Mouse (Mus musculus) forebrain, embryonic 15.5 days (tissue): ENCODE results near the gene Gm37240. TPM values are rescaled to one million over a fixed set of nuclear protein-coding genes. Genes with fewer than 3 reads are reported as not detected.

Experiments used
- ATAC-seq: fragments of 200-750 bp; cut with Nextera tagmentation; replicated peaks from 2 replicates; pipeline ENCODE4 v1.8.0; 2017; ENCODE audit warnings: mild to moderate bottlenecking, moderate TSS enrichment, moderate library complexity
- H3K27ac ChIP-seq: fragments of 300-500 bp; sonication (generic); replicated peaks from 2 replicates; pipeline ENCODE4 v1.5.1; 2015; ENCODE audit warnings: mild to moderate bottlenecking, inconsistent platforms
- H3K27me3 ChIP-seq: fragments of 300-500 bp; sonication (generic); 2 replicates; pipeline ENCODE4 v1.6.1; 2015; ENCODE audit warnings: inconsistent platforms
- H3K36me3 ChIP-seq: fragments of 300-500 bp; sonication (generic); 2 replicates; pipeline ENCODE4 v1.6.1; 2015; ENCODE audit warnings: mild to moderate bottlenecking, inconsistent platforms
- H3K4me1 ChIP-seq: fragments of 300-500 bp; sonication (generic); 2 replicates; pipeline ENCODE4 v1.6.1; 2015; ENCODE audit warnings: inconsistent platforms
- H3K4me2 ChIP-seq: fragments of 300-500 bp; sonication (generic); replicated peaks from 2 replicates; pipeline ENCODE4 v1.6.1; 2015; ENCODE audit warnings: mild to moderate bottlenecking, inconsistent platforms
- H3K4me3 ChIP-seq: fragments of 300-500 bp; sonication (generic); 2 replicates; pipeline ENCODE4 v1.5.1; 2015; ENCODE audit warnings: mild to moderate bottlenecking, inconsistent platforms
- H3K9ac ChIP-seq: fragments of 300-500 bp; sonication (generic); replicated peaks from 2 replicates; pipeline ENCODE4 v1.6.1; 2015; ENCODE audit warnings: mild to moderate bottlenecking, inconsistent platforms
- H3K9me3 ChIP-seq: fragments of 300-500 bp; sonication (generic); 2 replicates; pipeline ENCODE4 v1.6.1; 2016; ENCODE audit warnings: inconsistent platforms
- WGBS: fragments of 180-500 bp; shearing (Covaris S2); methylation state at CpG from one replicate; pipeline ENCODE4 v1.1.7; 2015; ENCODE audit warnings: mixed read lengths; 5-methylcytosine and 5-hydroxymethylcytosine counted together
- polyA plus RNA-seq: library from polyadenylated mRNA; unstranded; fragments of >200 nt; fragmentation: Nextera tagmentation; extraction: Ambion mirVana; gene quantifications from 2 replicates; pipeline ENCODE4 v1.2.1, GENCODE M21; 2015

Gene Gm37240
- polyA plus RNA-seq, 1 experiment from 2014 or later, result 2.2 TPM

DNA sequence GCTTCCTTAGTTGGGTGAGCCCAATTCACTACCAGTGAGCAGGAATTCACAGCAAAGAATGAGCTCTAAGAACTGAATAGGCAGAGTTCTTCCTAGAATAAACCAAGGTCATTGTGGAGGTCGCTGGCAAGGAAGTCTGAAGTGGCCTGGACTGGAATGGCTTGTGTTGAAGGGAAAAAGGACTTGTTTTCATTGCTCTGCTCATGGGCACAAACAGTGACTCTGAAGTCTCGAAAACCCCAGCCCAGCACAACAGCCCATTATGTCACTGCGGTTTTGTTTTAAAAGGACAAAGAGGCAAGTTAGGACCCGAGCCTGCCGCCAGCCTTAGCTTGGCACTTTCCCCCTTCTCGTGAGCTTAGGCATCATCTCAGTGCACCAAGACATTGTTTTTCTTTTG, 1398.6 kb downstream of the Gm37240 start:
- H3K9ac ChIP-seq, result no peak overlapping the region
- WGBS, result 23% methylated on average over 6 of the region's 6 CpGs
- H3K27ac ChIP-seq, result no peak overlapping the region
- H3K27me3 ChIP-seq, result no peaks in the 10 kb centered on the region
- ATAC-seq, result no peak
- no peak overlapping the region for H3K4me2 ChIP-seq
- H3K9me3 ChIP-seq, result no peaks in the 10 kb centered on the region
- H3K4me3 ChIP-seq, result no peak overlapping the region
- H3K4me1 ChIP-seq, result no peaks in the 10 kb centered on the region
- H3K36me3 ChIP-seq, result no peaks in the 10 kb centered on the region

DNA sequence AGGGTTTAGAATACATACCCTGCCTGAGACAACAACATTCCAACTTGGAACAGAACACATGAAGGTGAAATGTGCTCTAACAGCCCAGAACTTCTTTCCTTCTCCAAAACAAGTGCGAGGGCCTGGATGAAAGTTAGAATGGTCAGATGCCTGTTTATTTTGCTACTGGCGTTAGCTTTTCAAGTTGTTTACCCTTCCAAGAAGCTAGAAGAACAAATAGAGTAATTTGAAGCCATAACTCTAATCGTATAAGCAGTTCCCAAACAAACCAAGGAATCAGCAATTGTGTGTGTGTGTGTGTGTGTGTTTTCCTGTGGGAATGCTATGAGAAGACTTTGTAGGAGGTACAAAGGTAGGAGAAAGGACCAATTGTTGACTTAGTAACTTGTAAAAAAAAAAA, 1402.4 kb downstream of the Gm37240 start:
- Histone ChIP-seq H3K36me3 (no peaks in the 10 kb centered on the region), H3K9ac (no peak overlapping the region), H3K4me2 (no peak overlapping the region), H3K4me1 (peaks cover 8% of the 10 kb centered on the region; the same call in 1 of the 2 replicates), H3K9me3 (no peaks in the 10 kb centered on the region), H3K27ac (no peak overlapping the region), H3K27me3 (0 out of 2 replicates have a peak, but pooled peaks cover 6% of the 10 kb centered on the region), H3K4me3 (no peak overlapping the region)
- no peak for ATAC-seq
- WGBS, result 83% methylated on average over 3 of the region's 3 CpGs

GRCm38 (mm10) chr3:84484333-84484732, 1403.0 kb downstream of the Gm37240 start:
- H3K4me1 ChIP-seq, result peaks cover 13% of the 10 kb centered on the region
- H3K36me3 ChIP-seq, result no peaks in the 10 kb centered on the region
- no peak overlapping the region for H3K4me3 ChIP-seq
- H3K4me2 ChIP-seq, result no peak overlapping the region
- 84% methylated on average over 4 of the region's 4 CpGs for WGBS
- 0 out of 2 replicates have a peak, but pooled peaks cover 6% of the 10 kb centered on the region for H3K27me3 ChIP-seq
- no peaks in the 10 kb centered on the region for H3K9me3 ChIP-seq
- ATAC-seq, result no peak
- no peak overlapping the region for H3K9ac ChIP-seq
- H3K27ac ChIP-seq, result no peak overlapping the region

GRCm38 (mm10) chr3:84482121-84482520, 1405.2 kb downstream of the Gm37240 start:
- WGBS, result 71% methylated on average over 6 of the region's 6 CpGs
- H3K27ac ChIP-seq, result no peak overlapping the region
- no peak for ATAC-seq
- no peaks in the 10 kb centered on the region for H3K9me3 ChIP-seq
- H3K4me3 ChIP-seq, result no peak overlapping the region
- H3K27me3 ChIP-seq, result peaks cover 23% of the 10 kb centered on the region; the same call in 1 of the 2 replicates
- H3K36me3 ChIP-seq, result no peaks in the 10 kb centered on the region
- H3K4me2 ChIP-seq, result no peak overlapping the region
- no peak overlapping the region for H3K9ac ChIP-seq
- H3K4me1 ChIP-seq, result peaks cover 20% of the 10 kb centered on the region

GRCm38 (mm10) chr3:84481104-84481503, 1406.2 kb downstream of the Gm37240 start:
- no peaks in the 10 kb centered on the region for H3K36me3 ChIP-seq
- no peak overlapping the region for H3K9ac ChIP-seq
- H3K4me1 ChIP-seq, result peaks cover 20% of the 10 kb centered on the region
- H3K27me3 ChIP-seq, result peaks cover 27% of the 10 kb centered on the region; the same call in 1 of the 2 replicates
- peak overlapping the region; percentile 59 for H3K4me3 ChIP-seq
- H3K4me2 ChIP-seq, result peak overlapping the region; percentile 95
- H3K27ac ChIP-seq, result no peak overlapping the region
- no peaks in the 10 kb centered on the region for H3K9me3 ChIP-seq
- ATAC-seq, result no peak
- 5% methylated on average over 11 of the region's 11 CpGs for WGBS

GRCm38 (mm10) chr3:84480006-84480897, 1407.1 kb downstream of the Gm37240 start, which contains the start of gene Fhdc1:
Gene Fhdc1 (minus strand): TSS chr3:84480429.
- Histone ChIP-seq H3K27me3 (peaks cover 27% of the 10 kb centered on the region; the same call in 1 of the 2 replicates), H3K9me3 (no peaks in the 10 kb centered on the region), H3K4me2 (peak within 1 kb of the TSS; percentile 95), H3K4me3 (peak within 1 kb of the TSS; percentile 59), H3K9ac (peak within 1 kb of the TSS; percentile 57), H3K4me1 (peaks cover 20% of the 10 kb centered on the region), H3K27ac (0 out of 2 replicates have a peak within 1 kb of the TSS, but pooled peaks have one; percentile 13), H3K36me3 (no peaks in the 10 kb centered on the region)
- under 1% methylated on average over 77 of the region's 82 CpGs for WGBS
- peak; percentile 69 for ATAC-seq

GRCm38 (mm10) chr3:84479293-84480005, 1407.9 kb downstream of the Gm37240 start:
- H3K4me1 ChIP-seq, result peaks cover 20% of the 10 kb centered on the region
- H3K27ac ChIP-seq, result no peak overlapping the region

GRCm38 (mm10) chr3:84478896-84479292, 1408.4 kb downstream of the Gm37240 start:
- ATAC-seq, result no peak
- peak overlapping the region; percentile 57 for H3K9ac ChIP-seq
- no peaks in the 10 kb centered on the region for H3K9me3 ChIP-seq
- H3K4me2 ChIP-seq, result peak overlapping the region; percentile 95
- no peaks in the 10 kb centered on the region for H3K36me3 ChIP-seq
- WGBS, result 2% methylated on average over 12 of the region's 12 CpGs
- peaks cover 27% of the 10 kb centered on the region; the same call in 1 of the 2 replicates for H3K27me3 ChIP-seq
- no peak overlapping the region for H3K27ac ChIP-seq
- peak overlapping the region; percentile 59 for H3K4me3 ChIP-seq
- H3K4me1 ChIP-seq, result peaks cover 20% of the 10 kb centered on the region

More at GRCm38 (mm10) chr3:84479293-84480005, 1407.9 kb downstream of the Gm37240 start:
- peak; percentile 57 for ATAC-seq
- H3K27me3 ChIP-seq, result peaks cover 27% of the 10 kb centered on the region; the same call in 1 of the 2 replicates
- H3K36me3 ChIP-seq, result no peaks in the 10 kb centered on the region
- H3K9ac ChIP-seq, result peak overlapping the region; percentile 57
- H3K4me2 ChIP-seq, result peak overlapping the region; percentile 95
- peak overlapping the region; percentile 59 for H3K4me3 ChIP-seq
- 1% methylated on average over 61 of the region's 61 CpGs for WGBS
- H3K9me3 ChIP-seq, result no peaks in the 10 kb centered on the region

DNA sequence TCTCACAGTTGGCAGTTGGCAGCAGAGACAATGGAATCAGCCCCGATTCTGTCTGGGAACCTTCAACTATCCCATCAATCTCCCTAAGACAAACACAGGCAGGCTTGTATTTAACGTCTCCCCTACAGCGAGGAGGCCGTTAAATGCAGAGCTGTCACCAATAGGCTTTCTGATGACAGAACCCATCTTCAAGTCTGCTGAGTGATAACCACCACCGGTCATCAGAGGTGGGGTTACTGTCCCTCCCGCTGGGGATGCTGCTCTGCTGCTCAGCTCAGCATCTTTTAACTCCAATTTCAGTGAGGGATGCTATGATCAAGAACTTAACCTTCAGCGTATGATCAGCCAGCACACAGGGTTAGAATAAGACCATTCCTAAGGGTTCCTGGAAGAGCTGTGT, 1409.1 kb downstream of the Gm37240 start:
- no peak overlapping the region for H3K27ac ChIP-seq
- 11% methylated on average over 7 of the region's 7 CpGs for WGBS
- ATAC-seq, result no peak
- H3K27me3 ChIP-seq, result peaks cover 27% of the 10 kb centered on the region; the same call in 1 of the 2 replicates
- no peak overlapping the region for H3K4me3 ChIP-seq
- H3K4me2 ChIP-seq, result peak overlapping the region; percentile 95; the same call in 1 of the 2 replicates
- peaks cover 20% of the 10 kb centered on the region for H3K4me1 ChIP-seq
- no peaks in the 10 kb centered on the region for H3K9me3 ChIP-seq
- no peak overlapping the region for H3K9ac ChIP-seq
- no peaks in the 10 kb centered on the region for H3K36me3 ChIP-seq

GRCm38 (mm10) chr3:84477498-84477897, 1409.8 kb downstream of the Gm37240 start:
- 85% methylated on average over 1 of the region's 1 CpGs for WGBS
- H3K4me1 ChIP-seq, result peaks cover 20% of the 10 kb centered on the region
- no peak overlapping the region for H3K9ac ChIP-seq
- H3K9me3 ChIP-seq, result no peaks in the 10 kb centered on the region
- ATAC-seq, result no peak
- H3K27me3 ChIP-seq, result peaks cover 27% of the 10 kb centered on the region; the same call in 1 of the 2 replicates
- no peak overlapping the region for H3K4me2 ChIP-seq
- H3K4me3 ChIP-seq, result no peak overlapping the region
- H3K36me3 ChIP-seq, result no peaks in the 10 kb centered on the region
- H3K27ac ChIP-seq, result no peak overlapping the region

GRCm38 (mm10) chr3:84474981-84475775, 1412.1 kb downstream of the Gm37240 start:
- H3K27ac ChIP-seq, result no peak overlapping the region

More at GRCm38 (mm10) chr3:84474981-84475775, 1412.1 kb downstream of the Gm37240 start:
- Histone ChIP-seq H3K9ac (no peak overlapping the region), H3K27me3 (peaks cover 21% of the 10 kb centered on the region; the same call in 1 of the 2 replicates), H3K36me3 (no peaks in the 10 kb centered on the region), H3K4me1 (peaks cover 12% of the 10 kb centered on the region), H3K9me3 (no peaks in the 10 kb centered on the region), H3K4me2 (no peak overlapping the region), H3K4me3 (no peak overlapping the region)
- ATAC-seq, result no peak
- WGBS, result 91% methylated on average over 12 of the region's 12 CpGs
